Mouse (Mus musculus): ENCODE data around the gene Bnip2.
"Not testable (repeated sequence)": the region's sequence is repeated elsewhere in the genome, so short reads cannot be mapped to it uniquely, and the experiment has no call there.

Bnip2 gene

DNA sequence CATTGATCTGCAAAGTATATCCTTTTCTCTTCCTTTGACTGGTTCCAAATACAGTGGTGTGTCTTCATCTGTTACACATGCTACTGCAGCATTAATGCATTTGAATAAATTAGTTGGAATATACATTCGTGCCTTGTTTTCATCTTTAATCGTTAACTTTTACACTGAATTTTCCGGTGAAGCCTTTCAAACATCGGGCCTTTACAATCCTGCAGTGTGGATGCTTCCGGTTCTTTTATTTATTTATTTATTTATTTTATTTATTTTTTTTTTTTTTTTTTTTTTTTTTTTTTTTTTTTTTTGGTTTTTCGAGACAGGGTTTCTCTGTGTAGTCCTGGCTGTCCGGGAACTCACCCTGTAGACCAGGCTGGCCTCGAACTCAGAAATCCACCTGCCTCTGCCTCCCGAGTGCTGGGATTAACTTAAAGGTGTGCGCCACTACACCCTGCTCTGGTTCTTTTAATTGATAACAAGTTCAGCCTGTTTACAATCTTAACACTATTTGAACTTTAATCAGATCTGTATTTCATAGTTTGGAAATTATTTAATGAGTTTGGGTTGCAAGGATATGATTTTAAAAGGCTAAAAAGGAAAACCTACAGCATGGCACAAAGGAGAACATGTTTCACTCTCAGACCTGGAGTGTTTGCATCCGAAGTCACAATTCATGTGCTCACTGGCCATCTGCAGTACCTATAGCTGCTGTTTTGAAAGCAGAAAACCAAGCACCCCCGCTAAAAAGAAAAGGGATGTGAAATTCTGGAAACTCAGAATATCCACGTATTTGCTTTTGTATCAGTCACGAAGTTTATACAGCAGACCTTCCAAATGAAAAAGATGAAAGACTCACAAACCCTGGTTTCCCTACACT, 22.5 kb downstream of the Bnip2 start:
- DNase-seq, result no peak

DNA sequence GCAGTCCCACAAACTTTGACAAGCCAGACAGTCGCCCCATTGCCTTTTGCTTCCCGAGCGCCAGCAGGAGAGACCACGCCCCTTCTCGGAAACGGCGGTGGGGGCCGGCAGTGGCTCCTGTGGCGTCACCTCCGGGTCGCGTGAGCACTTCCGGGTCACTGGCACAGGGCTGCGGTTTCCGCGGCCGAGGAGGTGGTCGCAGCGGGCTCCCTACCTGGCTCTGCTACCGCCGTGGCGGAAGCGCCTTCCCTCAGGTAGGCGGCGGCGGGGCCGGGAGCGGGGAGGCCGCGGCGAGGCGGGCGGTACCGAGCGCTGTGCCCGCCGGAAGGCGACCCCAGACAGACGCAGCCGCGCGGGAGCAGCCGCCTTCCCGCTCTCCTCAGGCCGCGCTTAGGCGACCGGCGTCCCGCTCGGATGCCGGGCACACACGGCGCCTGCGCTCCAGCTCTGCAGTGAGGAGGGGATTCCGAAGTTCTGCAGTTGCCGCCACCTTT, 23.2 kb downstream of the Bnip2 start, which contains the start of gene Gtf2a2:
Gtf2a2 (plus strand) TSS at position 143 of the 494 bp plus-strand sequence.
- peak; percentile 96 for DNase-seq

DNA sequence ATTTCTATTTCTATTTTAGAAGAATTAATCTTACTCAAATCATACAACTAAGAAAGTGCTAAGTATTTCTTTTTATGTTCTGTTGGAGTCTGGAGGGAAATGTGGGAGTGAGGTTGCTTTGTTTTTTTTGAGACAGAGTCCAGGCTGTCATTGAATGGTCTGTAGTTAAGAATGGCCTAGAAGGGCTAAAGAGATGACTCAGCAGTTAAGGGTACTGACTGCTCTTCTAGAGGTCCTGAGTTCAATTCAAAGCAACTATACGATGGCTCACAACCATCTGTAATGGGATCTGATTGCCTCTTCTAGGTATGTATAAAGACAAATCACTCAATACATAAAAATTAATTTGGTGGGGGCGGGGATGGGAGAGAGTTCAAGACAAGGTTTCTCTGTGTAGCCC, 26.4 kb downstream of the Bnip2 start:
- DNase-seq, result no peak

DNA sequence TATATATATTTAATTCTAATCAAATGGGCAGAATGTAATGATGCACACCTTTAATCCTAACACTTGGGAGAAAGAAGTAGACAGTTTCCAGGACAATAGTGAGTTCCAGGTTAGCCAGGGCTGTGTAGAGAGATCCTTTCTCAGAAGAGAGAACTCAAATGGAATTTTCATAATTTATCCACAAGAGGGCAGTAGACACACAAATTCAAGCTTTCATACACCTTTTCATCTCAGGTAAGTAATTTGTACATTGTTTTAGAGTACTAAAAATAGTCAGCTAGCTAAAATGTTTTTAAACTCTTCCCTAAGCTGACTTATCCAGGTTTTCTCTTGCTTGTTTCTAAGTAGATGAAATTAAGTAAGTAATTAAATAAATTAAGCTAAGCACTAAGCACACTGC, 29.6 kb downstream of the Bnip2 start:
- peak; percentile 29 for DNase-seq

DNA sequence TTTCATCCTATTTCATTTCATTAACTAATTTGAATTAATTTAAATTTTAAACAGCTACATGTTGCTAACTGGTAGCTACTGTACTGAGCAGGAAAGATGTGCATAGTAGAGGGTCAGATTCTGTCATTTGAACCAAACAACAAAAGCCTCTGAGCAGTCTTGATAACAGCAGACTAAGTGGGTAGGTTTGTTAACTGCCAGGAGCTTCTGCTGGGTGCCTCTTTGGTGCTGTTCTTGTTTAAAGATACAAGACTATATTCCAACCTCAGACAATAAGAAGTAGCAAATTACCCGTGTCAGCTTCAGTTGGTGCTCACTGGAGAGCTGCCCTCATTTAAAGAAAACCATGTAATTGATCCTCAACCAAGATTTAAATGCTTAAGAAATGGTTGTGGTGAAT, 32.3 kb downstream of the Bnip2 start:
- DNase-seq, result no peak

DNA sequence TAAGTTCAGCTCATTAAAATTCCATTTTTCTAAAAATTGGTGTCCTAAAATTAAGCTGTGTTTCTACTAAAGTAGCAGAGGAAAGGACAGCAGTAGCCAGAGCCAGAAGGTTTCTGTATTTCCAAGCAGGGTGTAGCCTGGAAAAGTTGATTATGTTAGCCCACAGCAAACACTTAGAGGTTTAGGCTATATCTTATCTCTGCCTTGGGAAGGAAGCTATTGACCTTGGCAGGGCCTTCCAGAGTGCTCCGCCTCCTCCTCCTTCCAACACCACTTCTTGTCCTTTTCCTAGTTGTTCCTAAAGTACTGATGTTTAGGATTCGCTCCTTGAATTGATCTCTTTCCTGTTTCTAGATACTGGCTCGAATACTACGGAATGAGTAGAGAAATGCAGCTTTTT, 32.8 kb downstream of the Bnip2 start:
- DNase-seq, result no peak

DNA sequence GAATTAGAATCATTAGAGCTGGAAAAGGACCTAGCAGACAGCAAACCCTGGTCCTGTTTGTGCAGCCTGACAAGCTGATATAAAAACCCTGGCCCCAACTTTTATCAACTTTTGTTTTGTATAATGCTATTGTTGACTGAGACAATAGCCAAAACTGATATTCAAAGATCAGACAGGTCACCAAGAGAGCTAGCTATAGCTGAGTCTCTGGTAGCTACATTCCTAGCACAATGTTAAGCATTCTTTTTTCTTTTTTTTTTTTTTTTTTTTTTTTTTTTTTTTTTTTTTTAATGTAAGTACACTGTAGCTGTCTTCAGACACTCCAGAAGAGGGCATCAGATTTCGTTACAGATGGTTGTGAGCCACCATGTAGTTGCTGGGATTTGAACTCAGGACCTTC, 34.3 kb downstream of the Bnip2 start:
- DNase-seq, result not testable (repeated sequence)

DNA sequence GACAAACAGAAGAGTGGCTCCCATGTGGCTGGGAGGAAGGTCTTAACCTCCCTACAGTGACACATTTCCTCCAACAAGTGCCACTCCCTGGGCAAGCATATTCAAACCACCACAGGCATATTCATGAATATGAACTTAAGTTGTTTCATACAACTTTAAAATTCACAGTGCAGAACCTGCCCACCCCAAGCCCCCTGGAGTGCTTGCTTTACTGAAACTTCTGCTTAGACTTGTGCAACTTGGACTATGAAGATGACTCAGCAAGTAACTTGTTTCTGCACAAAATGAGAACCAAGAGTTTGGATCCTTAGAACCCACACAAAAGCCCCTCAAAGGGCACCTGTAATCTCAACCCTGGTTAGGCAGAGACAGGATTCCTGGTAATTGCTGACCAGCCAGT, 35.4 kb downstream of the Bnip2 start:
- DNase-seq, result no peak

DNA sequence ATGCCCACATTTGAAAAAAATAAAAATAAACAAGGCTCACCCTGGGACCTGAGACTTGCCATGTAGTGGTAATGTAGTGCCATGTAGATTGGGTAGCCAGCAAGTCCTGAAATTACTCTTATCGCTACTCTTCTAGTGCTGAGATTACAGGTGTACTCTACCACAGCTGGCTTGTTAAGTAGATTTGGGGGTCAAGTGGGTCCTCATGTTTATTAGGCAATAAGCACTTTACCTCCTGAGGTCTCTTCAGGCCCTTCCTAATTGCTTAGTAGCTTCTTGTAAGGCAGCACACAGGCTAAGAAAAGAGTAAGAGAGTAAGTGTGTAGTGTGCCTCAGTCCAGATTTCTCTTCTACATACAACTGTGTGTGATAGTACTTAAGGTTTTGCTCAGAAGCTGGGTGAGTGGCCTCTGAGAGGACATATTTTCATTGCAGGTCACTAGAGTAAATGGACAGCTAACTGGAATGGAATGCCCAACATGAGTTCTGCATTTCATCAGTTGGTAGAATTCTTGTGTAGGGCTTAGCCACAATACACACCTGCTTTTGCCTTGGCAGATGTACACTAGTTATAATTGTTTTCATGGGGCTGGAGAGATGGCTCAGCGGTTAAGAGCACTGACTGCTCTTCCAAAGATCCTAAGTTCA, 36.2 kb downstream of the Bnip2 start:
- no peak for DNase-seq

DNA sequence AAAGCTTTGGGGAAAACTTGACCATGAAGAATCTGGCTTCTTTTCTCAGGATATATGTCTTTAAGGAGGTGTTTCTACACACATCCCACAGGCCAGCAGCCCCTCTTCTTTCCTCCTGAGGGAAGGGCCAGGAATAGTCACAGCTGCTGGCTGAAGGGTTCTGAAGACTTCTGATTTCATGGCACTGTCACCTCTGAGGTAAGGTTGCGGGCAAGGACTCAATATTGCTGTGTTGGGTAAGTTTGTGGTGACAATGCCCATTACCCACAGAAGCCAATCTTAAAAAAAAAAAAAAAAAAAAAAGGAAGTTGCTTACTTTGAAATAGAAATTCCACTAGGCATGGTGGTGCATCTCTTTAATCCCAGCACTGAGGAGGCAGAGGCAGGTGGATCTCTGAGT, 42.9 kb downstream of the Bnip2 start:
- DNase-seq, result no peak

DNA sequence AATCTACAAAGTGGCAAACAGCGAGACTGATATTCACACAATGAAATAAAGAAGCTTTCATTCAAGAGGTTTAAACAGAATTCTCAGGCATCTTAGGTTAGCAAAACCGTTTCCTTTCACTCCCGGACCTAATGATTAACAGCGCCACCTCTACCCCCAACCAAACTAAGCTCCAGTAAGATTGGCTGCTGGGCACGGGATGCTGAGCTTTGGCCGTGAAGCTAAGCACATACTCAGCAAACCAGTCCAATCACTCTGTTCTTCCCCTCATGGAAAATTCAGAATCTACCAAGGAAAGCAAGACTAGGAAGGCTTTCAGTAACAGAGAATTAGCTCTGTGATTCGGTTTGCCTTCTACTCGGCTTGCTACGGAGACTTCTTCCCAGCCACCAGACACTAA, 43.8 kb downstream of the Bnip2 start:
- DNase-seq, result no peak

DNA sequence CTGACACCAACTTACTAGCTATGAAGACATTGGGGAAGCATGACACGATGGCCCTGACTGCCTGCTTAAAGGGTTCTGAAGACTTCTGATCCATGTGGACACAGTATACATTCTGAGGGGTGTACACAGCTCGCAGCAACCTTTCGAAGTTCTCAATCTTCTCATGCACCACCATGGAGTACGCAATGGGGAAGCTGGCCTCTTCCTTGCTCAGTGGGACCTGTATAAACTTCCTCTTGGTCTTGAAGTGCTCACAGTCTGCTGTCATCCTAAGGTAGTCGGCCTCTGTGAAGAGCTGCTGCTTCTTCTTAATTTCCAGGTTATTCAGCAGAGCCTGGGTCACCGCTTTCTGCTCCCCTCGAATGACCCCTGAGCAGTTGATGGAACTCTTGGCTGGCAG, 45.4 kb downstream of the Bnip2 start:
- DNase-seq, result no peak

DNA sequence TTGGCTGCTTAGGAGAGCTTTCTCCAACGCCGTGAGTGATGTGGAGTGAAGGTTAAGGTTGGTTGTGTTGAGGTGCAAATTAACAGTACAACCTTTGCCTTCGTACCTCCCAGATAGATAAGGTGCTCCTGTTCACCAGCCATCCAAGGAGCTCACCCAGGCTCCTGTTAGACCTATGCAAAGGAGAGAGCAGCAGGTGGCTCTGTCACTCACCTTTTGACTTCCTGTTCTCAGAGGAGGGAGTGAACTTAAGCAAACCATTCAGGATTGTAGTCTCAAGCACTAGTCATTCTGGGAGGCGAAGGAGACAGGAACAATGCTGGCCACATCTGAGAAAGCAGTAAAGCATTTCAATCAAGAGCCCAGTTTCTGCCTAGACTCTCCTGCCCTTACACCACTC, 47.4 kb downstream of the Bnip2 start:
- DNase-seq, result no peak

DNA sequence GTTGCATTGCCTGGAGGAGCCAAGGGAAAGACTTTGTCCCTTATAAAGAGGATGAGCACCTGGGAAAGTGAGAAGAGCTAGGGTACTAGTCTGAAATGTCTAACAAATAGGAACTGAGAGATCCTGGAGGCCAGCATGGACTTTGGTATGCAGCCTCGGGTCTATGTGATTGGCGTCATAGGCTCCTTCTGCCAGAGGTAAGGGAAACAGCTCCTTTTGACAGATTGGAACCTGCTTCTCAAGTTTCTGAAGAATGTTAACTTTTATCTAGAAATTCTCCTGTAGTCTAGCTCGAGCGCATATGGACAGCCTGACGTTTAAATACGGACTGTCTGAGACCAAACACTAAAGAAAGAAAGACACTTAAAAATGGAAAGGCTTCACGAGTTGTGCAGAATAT, 48.7 kb downstream of the Bnip2 start, which contains the start of gene Gcnt3:
Gcnt3 (minus strand) TSS at position 101 of the 400 bp plus-strand sequence.
- no peak for DNase-seq

DNA sequence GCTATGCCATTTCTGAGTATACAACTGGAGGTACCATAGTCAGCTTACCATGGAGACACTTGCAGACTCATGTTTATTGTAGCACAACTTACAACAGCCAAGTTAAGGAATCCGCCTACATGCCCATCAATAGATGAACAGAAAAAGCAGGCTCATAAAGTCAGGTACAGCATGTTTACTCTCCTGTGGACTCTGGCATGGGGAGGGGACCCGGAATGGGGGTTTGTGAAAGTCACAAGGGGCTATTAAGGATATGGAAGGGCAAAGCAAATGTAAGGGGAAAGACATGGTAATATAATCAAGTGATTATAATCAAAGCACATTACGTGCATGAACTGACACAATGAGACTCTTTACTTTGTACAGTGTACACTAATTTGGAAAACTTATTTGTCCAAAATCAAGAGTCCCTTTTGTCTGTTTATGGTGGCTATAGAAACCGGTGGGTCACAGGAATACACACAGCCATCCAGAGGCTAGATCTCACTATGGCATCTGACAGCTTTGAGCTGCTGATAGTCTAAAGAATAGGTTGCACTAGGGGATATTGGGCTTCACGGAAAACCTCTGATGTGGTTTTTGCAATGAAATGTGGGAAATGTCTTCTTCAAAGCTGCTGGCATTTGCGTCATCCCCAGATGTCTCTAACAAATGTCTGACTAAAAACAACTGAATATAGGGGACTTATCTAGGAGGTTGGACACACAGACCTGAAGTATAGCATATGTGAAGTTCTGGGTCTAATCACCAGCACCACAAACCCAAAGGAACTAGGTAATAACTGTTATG, 50.5 kb downstream of the Bnip2 start:
- DNase-seq, result no peak

DNA sequence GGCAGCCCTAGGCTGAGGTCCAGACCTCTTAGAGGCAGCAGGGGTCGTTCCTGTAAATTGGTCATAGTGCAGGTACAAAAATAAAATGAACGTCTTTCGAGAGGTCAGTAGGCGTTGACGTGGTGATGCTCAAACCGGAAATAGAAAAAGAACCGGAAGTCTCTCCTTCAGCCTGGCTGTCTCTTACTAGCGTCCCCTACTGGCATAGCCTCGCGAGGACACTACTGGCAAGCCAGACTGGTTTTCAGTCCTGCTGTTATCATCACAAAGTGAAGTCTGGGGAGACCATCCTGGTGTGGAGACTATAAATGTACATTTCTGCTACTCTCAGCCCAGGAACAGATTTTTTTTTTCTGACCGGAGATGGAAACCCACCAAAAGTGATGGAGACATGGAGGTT, 51.3 kb downstream of the Bnip2 start:
- DNase-seq, result no peak

DNA sequence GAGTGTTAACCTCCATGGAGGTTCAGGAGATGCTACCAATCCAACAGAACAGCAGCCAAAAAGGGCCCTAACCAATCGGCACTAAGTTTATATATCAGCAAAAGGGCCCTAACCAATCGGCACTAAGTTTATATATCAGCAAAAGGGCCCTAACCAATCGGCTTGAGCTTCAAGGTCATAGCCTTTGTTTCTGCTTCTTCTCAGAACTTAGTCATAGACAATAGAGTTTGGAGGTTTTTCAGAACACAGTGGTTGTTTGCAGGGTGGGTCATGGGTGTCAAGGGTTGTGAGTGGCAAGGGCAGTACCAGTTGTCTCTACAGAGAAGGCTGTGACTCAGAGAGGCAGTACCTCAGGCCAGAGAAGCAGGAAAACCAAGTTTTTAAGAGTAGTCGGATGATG, 52.9 kb downstream of the Bnip2 start:
- DNase-seq, result no peak

DNA sequence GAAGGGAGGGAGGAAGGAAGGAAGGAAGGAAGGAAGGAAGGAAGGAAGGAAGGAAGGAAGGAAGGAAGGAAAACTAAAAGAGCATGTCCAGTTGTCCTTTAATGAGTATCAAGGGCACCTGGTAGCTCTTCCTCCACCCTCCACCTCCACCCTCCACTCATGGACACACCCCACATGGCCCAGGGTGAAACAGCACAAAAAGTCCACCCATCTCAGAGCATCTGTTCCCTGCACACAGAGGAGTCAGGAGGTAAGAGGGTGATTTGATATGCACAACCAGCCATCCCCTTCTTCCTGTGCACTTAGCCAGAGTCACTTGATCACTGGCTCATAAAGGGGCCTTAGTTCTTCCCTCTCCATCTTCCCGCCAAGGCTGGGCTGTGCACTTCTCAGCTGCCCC, 53.7 kb downstream of the Bnip2 start:
- no peak for DNase-seq

DNA sequence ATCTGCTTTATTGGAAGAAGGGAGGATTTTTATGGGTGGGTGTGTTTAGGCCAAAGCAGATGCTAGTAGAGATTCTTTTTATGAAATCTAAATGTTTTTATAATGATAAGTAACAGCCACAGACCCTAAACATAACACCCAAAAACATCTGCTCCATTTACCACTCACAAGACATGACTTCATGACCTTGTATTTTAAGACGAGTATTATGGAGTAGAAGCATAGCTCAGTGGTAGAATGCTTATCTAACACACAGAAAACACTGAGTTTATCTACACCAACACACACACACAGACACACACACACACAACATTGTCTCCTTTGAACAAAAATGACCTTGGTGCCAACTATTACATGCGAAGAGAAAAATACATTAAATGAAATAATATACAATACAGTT, 55.6 kb downstream of the Bnip2 start:
- DNase-seq, result no peak

DNA sequence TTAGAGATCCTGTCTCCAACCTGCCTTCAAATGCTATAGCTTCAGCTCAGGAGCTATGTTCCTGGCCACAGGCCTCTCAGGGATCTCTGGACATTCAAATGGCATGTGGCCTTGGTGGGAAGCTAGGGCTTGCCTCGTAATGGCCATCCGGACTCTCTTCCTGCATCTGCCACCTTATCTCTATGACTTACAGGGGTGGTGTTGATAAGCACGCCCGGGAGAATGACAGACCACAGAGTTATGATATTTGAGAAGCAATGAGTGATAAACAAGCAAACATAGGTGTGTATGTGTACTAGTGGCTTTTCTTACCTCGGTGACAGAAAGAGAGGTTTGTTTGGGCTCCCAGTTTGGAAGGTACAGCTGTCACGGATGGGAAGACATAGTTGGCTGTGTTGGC, 57.0 kb downstream of the Bnip2 start:
- no peak for DNase-seq

DNA sequence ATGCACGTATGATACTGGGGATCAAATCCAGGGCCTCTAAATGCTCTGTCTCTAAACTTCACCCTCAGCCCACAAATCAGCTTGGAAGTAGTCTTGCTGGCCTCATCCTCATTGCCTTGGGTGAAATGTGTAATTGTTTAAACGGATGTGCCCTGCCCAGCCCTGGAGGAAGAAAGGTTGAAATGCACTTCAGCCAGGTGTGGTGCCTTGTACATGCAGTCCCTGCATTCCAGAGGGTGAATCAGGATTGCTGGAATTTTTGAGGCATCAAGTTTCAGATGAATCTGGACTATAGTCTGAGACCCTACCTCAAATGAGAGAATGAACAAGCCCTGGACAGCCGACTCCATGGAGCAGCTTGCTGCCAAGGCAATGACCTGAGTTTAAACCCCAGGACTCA, 58.6 kb downstream of the Bnip2 start:
- peak; percentile 20 for DNase-seq

DNA sequence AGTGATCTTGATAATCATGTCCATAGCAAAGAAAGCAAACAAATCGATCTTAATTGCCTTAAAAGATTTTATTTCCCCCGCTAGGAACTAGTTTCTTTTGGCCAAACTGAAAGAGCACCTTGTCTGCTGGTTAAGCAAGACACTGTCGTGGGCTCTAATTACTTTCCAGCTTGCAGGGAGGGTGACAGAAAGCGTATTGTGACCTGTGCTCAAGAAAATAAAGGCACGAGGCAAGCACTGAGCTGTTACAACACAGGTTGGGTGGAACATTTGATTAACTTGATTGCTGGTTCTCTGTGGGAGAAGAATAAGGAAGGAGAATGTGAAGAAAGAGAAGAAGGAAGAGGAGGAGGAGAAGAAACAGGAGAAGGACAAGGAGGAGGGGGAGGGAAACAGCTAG, 59.0 kb downstream of the Bnip2 start:
- DNase-seq, result no peak

DNA sequence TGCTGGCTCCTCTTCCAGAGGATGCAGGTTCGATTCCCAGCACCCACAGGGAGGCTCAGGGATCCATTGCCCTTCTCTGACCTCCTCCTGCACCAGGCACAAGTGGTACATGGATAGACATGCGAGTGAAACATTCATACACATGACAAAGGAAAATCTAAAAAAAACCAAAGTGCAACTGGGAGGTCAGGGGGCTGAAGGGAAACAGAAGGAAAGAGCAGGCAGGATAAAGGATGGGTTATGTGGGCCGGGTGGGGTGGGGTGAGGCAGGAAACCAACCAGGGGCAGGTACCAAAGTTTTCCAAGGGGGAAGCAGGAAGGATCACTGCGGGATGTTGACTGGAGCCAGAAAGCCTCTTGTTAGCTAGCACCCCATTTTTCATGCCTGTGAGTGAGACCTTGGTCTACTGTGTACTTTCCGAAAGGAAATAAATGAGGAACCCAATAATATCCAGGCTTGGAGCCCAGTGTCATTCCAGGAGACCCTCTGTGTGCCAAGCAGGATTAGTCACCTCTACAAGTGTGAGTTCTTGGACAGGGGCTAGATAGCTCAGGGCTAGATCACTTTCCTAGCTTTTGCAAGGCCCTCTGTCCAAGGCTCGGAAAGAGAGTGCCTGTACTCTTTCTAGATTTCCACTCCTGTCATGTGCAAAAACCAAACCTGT, 59.6 kb downstream of the Bnip2 start:
- DNase-seq, result no peak

Data from embryo, embryonic 11 days (tissue).